Mouse (Mus musculus): ENCODE data around the gene Tpsb2. TPM values are rescaled to one million over a fixed set of nuclear protein-coding genes. Genes with fewer than 3 reads are reported as not detected.

Gene Tpsb2
- 0.19 and 2.1 TPM in 2 replicates for polyA plus RNA-seq (2015; fragmentation: Nextera tagmentation; extraction: Ambion mirVana)

GRCm38 (mm10) chr17:25366005-25366404, at the start of gene Tpsb2:
Tpsb2 (plus strand) TSS chr17:25366305.
- no peak within 1 kb of the TSS for H3K27ac ChIP-seq (ENCODE audit: low read depth, low read length)
- no peak within 1 kb of the TSS for H3K4me2 ChIP-seq (ENCODE audit: low read length)
- 92% methylated on average over 2 of the region's 2 CpGs for WGBS
- H3K27me3 ChIP-seq (replicated peaks; ENCODE audit: control insufficient read depth, insufficient read depth, low read length) = no peaks in the 10 kb centered on the region
- H3K9me3 ChIP-seq (ENCODE audit: control insufficient read depth, low read length) = no peaks in the 10 kb centered on the region
- H3K9ac ChIP-seq (ENCODE audit: low read depth, low read length) = no peak within 1 kb of the TSS
- no peaks in the 10 kb centered on the region for H3K4me1 ChIP-seq (ENCODE audit: control insufficient read depth, insufficient read depth, low read depth, low read length)
- no peak for ATAC-seq
- H3K36me3 ChIP-seq (ENCODE audit: control insufficient read depth, insufficient read depth, low read length) = no peaks in the 10 kb centered on the region
- no peak within 1 kb of the TSS for H3K4me3 ChIP-seq (ENCODE audit: low read length)

DNA sequence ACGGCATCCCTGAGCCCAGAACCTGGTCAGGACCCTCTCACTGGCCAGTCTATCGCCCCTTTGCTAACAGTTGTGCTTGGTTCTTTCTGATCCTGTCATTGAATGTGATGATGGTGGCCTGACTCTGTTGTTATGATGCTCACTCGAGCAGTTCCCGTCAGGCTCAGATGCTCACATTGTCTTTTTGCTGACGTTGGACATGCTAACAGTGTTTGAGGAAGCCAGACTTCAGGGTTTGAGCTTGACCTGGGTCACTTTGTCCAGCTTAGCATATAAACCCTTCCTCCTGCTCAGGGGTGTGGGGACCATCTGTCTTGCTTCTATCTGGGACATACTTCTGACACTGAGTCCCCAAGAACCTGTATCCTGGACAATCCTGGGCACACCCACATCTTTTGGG, 47.8 kb upstream of the Tpsb2 start, which contains the start of gene Prss29:
Prss29 (plus strand) TSS at position 301 of the 400 bp plus-strand sequence.
- WGBS = 76% methylated on average over 5 of the region's 5 CpGs
- Histone ChIP-seq H3K4me3 (ENCODE audit: low read length) (no peak within 1 kb of the TSS), H3K4me2 (ENCODE audit: low read length) (no peak within 1 kb of the TSS), H3K27me3 (replicated peaks; ENCODE audit: control insufficient read depth, insufficient read depth, low read length) (no peaks in the 10 kb centered on the region), H3K27ac (ENCODE audit: low read depth, low read length) (no peak within 1 kb of the TSS), H3K36me3 (ENCODE audit: control insufficient read depth, insufficient read depth, low read length) (no peaks in the 10 kb centered on the region), H3K9me3 (ENCODE audit: control insufficient read depth, low read length) (no peaks in the 10 kb centered on the region), H3K9ac (ENCODE audit: low read depth, low read length) (no peak within 1 kb of the TSS), H3K4me1 (ENCODE audit: control insufficient read depth, insufficient read depth, low read depth, low read length) (no peaks in the 10 kb centered on the region)
- no peak for ATAC-seq

GRCm38 (mm10) chr17:25320819-25321218, 45.3 kb upstream of the Tpsb2 start:
- Histone ChIP-seq H3K36me3 (ENCODE audit: control insufficient read depth, insufficient read depth, low read length) (no peaks in the 10 kb centered on the region), H3K4me1 (ENCODE audit: control insufficient read depth, insufficient read depth, low read depth, low read length) (no peaks in the 10 kb centered on the region), H3K27me3 (replicated peaks; ENCODE audit: control insufficient read depth, insufficient read depth, low read length) (no peaks in the 10 kb centered on the region), H3K4me2 (ENCODE audit: low read length) (no peak overlapping the region), H3K9me3 (ENCODE audit: control insufficient read depth, low read length) (no peaks in the 10 kb centered on the region), H3K9ac (ENCODE audit: low read depth, low read length) (no peak overlapping the region), H3K27ac (ENCODE audit: low read depth, low read length) (no peak overlapping the region), H3K4me3 (ENCODE audit: low read length) (no peak overlapping the region)
- ATAC-seq = no peak
- 92% methylated on average over 8 of the region's 8 CpGs for WGBS

- Histone ChIP-seq H3K4me2 (ENCODE audit: low read length) (no peak overlapping the region), H3K27ac (ENCODE audit: low read depth, low read length) (no peak overlapping the region), H3K36me3 (ENCODE audit: control insufficient read depth, insufficient read depth, low read length) (no peaks in the 10 kb centered on the region), H3K9me3 (ENCODE audit: control insufficient read depth, low read length) (no peaks in the 10 kb centered on the region), H3K27me3 (replicated peaks; ENCODE audit: control insufficient read depth, insufficient read depth, low read length) (no peaks in the 10 kb centered on the region), H3K4me1 (ENCODE audit: control insufficient read depth, insufficient read depth, low read depth, low read length) (no peaks in the 10 kb centered on the region), H3K9ac (ENCODE audit: low read depth, low read length) (no peak overlapping the region), H3K4me3 (ENCODE audit: low read length) (no peak overlapping the region)
- WGBS = 46% methylated on average over 2 of the region's 2 CpGs
- ATAC-seq = no peak
Observed at GRCm38 (mm10) chr17:25322930-25323329, 43.2 kb upstream of the Tpsb2 start.

GRCm38 (mm10) chr17:25332321-25332720, 33.8 kb upstream of the Tpsb2 start:
- H3K27me3 ChIP-seq (replicated peaks; ENCODE audit: control insufficient read depth, insufficient read depth, low read length) = peaks cover 9% of the 10 kb centered on the region; the same call in 1 of the 2 replicates
- no peak overlapping the region for H3K4me3 ChIP-seq (ENCODE audit: low read length)
- no peak overlapping the region for H3K4me2 ChIP-seq (ENCODE audit: low read length)
- no peaks in the 10 kb centered on the region for H3K4me1 ChIP-seq (ENCODE audit: control insufficient read depth, insufficient read depth, low read depth, low read length)
- no peak overlapping the region for H3K9ac ChIP-seq (ENCODE audit: low read depth, low read length)
- H3K9me3 ChIP-seq (ENCODE audit: control insufficient read depth, low read length) = no peaks in the 10 kb centered on the region
- WGBS = 88% methylated on average over 9 of the region's 9 CpGs
- no peak for ATAC-seq
- H3K36me3 ChIP-seq (ENCODE audit: control insufficient read depth, insufficient read depth, low read length) = no peaks in the 10 kb centered on the region
- no peak overlapping the region for H3K27ac ChIP-seq (ENCODE audit: low read depth, low read length)

GRCm38 (mm10) chr17:25333943-25334342, 32.2 kb upstream of the Tpsb2 start:
- ATAC-seq = peak; percentile 60
- Histone ChIP-seq H3K36me3 (ENCODE audit: control insufficient read depth, insufficient read depth, low read length) (no peaks in the 10 kb centered on the region), H3K9me3 (ENCODE audit: control insufficient read depth, low read length) (no peaks in the 10 kb centered on the region), H3K27ac (ENCODE audit: low read depth, low read length) (no peak overlapping the region), H3K27me3 (replicated peaks; ENCODE audit: control insufficient read depth, insufficient read depth, low read length) (peaks cover 9% of the 10 kb centered on the region; the same call in 1 of the 2 replicates), H3K9ac (ENCODE audit: low read depth, low read length) (peak overlapping the region; percentile 23; the same call in 1 of the 2 replicates), H3K4me3 (ENCODE audit: low read length) (no peak overlapping the region), H3K4me2 (ENCODE audit: low read length) (no peak overlapping the region), H3K4me1 (ENCODE audit: control insufficient read depth, insufficient read depth, low read depth, low read length) (no peaks in the 10 kb centered on the region)
- WGBS = under 1% methylated on average over 8 of the region's 8 CpGs

- H3K9me3 ChIP-seq (ENCODE audit: control insufficient read depth, low read length) = no peaks in the 10 kb centered on the region
- H3K4me3 ChIP-seq (ENCODE audit: low read length) = no peak overlapping the region
- H3K4me1 ChIP-seq (ENCODE audit: control insufficient read depth, insufficient read depth, low read depth, low read length) = no peaks in the 10 kb centered on the region
- H3K4me2 ChIP-seq (ENCODE audit: low read length) = no peak overlapping the region
- H3K36me3 ChIP-seq (ENCODE audit: control insufficient read depth, insufficient read depth, low read length) = no peaks in the 10 kb centered on the region
- no peak for ATAC-seq
- peaks cover 6% of the 10 kb centered on the region; the same call in 1 of the 2 replicates for H3K27me3 ChIP-seq (replicated peaks; ENCODE audit: control insufficient read depth, insufficient read depth, low read length)
- H3K27ac ChIP-seq (ENCODE audit: low read depth, low read length) = no peak overlapping the region
- H3K9ac ChIP-seq (ENCODE audit: low read depth, low read length) = no peak overlapping the region
- 81% methylated on average over 4 of the region's 4 CpGs for WGBS
Observed at GRCm38 (mm10) chr17:25338218-25338617, 27.9 kb upstream of the Tpsb2 start.

DNA sequence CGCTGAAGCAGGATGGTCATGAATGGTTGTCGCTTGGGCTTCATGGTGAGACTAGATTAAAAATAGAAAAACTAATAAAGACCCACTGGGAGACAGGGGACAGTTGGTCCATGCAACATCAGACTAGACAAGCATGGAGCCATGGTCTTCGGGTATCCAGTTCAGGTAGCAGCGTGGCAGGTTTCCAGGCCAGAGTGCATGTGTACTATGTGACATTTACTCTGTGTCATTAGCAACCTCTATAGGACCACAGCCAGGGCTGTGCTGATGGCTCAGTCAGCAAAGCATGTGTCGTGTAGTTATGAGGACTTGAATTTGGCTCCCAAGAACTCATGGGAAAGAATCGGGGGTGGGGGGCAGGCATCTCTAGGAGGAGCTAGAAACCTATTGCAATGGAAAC, 26.1 kb upstream of the Tpsb2 start:
- Histone ChIP-seq H3K36me3 (ENCODE audit: control insufficient read depth, insufficient read depth, low read length) (no peaks in the 10 kb centered on the region), H3K9me3 (ENCODE audit: control insufficient read depth, low read length) (no peaks in the 10 kb centered on the region), H3K4me3 (ENCODE audit: low read length) (no peak overlapping the region), H3K27ac (ENCODE audit: low read depth, low read length) (no peak overlapping the region), H3K4me1 (ENCODE audit: control insufficient read depth, insufficient read depth, low read depth, low read length) (no peaks in the 10 kb centered on the region), H3K4me2 (ENCODE audit: low read length) (no peak overlapping the region), H3K9ac (ENCODE audit: low read depth, low read length) (no peak overlapping the region), H3K27me3 (replicated peaks; ENCODE audit: control insufficient read depth, insufficient read depth, low read length) (no peaks in the 10 kb centered on the region)
- 86% methylated on average over 6 of the region's 6 CpGs for WGBS
- ATAC-seq = no peak

GRCm38 (mm10) chr17:25341490-25341889, 24.6 kb upstream of the Tpsb2 start:
- Histone ChIP-seq H3K4me2 (ENCODE audit: low read length) (no peak overlapping the region), H3K4me1 (ENCODE audit: control insufficient read depth, insufficient read depth, low read depth, low read length) (no peaks in the 10 kb centered on the region), H3K36me3 (ENCODE audit: control insufficient read depth, insufficient read depth, low read length) (no peaks in the 10 kb centered on the region), H3K27me3 (replicated peaks; ENCODE audit: control insufficient read depth, insufficient read depth, low read length) (no peaks in the 10 kb centered on the region), H3K4me3 (ENCODE audit: low read length) (no peak overlapping the region), H3K9ac (ENCODE audit: low read depth, low read length) (no peak overlapping the region), H3K9me3 (ENCODE audit: control insufficient read depth, low read length) (no peaks in the 10 kb centered on the region), H3K27ac (ENCODE audit: low read depth, low read length) (no peak overlapping the region)
- ATAC-seq = no peak
- WGBS = 78% methylated on average over 3 of the region's 3 CpGs

GRCm38 (mm10) chr17:25345462-25345861, 20.6 kb upstream of the Tpsb2 start, which contains the start of gene Tpsab1:
Tpsab1 (minus strand) TSS chr17:25345562.
- H3K27me3 ChIP-seq (replicated peaks; ENCODE audit: control insufficient read depth, insufficient read depth, low read length) = no peaks in the 10 kb centered on the region
- no peak within 1 kb of the TSS for H3K4me3 ChIP-seq (ENCODE audit: low read length)
- WGBS = 97% methylated on average over 4 of the region's 4 CpGs
- no peak within 1 kb of the TSS for H3K9ac ChIP-seq (ENCODE audit: low read depth, low read length)
- no peaks in the 10 kb centered on the region for H3K4me1 ChIP-seq (ENCODE audit: control insufficient read depth, insufficient read depth, low read depth, low read length)
- ATAC-seq = no peak
- no peaks in the 10 kb centered on the region for H3K36me3 ChIP-seq (ENCODE audit: control insufficient read depth, insufficient read depth, low read length)
- no peak within 1 kb of the TSS for H3K4me2 ChIP-seq (ENCODE audit: low read length)
- no peak within 1 kb of the TSS for H3K27ac ChIP-seq (ENCODE audit: low read depth, low read length)
- no peaks in the 10 kb centered on the region for H3K9me3 ChIP-seq (ENCODE audit: control insufficient read depth, low read length)

Measured in hindbrain, embryonic 16.5 days (tissue).